Mouse (Mus musculus): Measurements from ENCODE around the gene Arcn1. TPM values are rescaled to one million over a fixed set of nuclear protein-coding genes. Genes with fewer than 3 reads are reported as not detected.

Arcn1 gene
- polyA plus RNA-seq, 1 experiment, result 0.52 TPM

DNA sequence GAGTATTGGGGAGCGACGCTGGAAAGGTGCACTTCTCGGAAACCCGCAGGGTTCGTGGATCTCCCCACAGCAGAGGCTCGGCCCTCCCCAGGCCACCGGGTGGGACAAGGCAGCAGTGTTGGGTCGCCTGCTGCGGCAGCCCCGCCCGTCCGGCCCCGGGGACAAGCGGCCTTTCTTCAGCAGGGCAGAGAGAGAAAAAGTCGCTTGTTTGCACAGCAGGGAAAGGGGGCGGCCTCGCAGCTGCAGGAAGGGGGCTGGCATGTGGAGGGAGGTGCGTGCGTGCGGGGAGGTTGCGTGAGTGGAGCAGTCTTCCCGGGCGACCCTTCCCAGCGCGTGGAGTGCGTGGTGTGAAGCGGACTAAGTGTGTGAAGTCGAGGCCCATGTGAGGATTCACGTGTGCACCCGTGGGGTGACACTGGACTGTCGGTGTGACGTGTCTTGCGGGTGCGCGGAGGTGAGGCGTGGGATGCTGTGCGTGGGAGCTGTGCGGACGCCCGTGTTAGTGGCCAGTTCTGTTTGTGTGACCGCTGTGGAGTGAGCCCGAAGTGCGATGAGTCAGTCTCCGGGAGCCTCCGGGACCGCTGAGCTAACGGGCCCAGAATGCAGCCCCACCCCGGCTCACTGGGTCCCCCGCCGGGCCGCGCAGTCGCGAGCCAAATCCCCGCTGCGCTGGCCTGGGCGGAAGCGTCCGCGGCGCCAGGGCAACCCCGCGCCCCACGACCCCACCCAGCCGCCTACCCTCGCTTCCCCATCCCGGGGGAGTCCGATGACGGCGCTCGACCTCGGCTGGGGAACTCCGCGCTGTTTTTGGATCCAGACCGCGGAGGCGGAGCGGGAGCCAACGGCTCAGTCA lies 33.7 kb downstream of the Arcn1 start:
- Histone ChIP-seq H3K9me3 (ENCODE audit: control insufficient read depth, low read length) (peaks cover 3% of the 10 kb centered on the region; the same call in 1 of the 2 replicates), H3K36me3 (ENCODE audit: control insufficient read depth) (no peaks in the 10 kb centered on the region), H3K4me1 (ENCODE audit: control insufficient read depth) (peaks cover 37% of the 10 kb centered on the region), H3K4me3 (replicated peaks) (peak overlapping the region; percentile 55), H3K27me3 (ENCODE audit: control insufficient read depth) (peaks cover 59% of the 10 kb centered on the region)
- TF ChIP-seq TAL1 (IDR thresholded peaks at IDR 0.05; ENCODE audit: low read length), result no peak
- TF ChIP-seq GATA1 (IDR thresholded peaks at IDR 0.05; ENCODE audit: low read length), result no peak

- peaks cover 37% of the 10 kb centered on the region for H3K4me1 ChIP-seq (ENCODE audit: control insufficient read depth)
- no peak for TF ChIP-seq GATA1 (IDR thresholded peaks at IDR 0.05; ENCODE audit: low read length)
- TF ChIP-seq TAL1 (IDR thresholded peaks at IDR 0.05; ENCODE audit: low read length), result no peak
- H3K27me3 ChIP-seq (ENCODE audit: control insufficient read depth), result peaks cover 61% of the 10 kb centered on the region
- H3K4me3 ChIP-seq (replicated peaks), result no peak overlapping the region
- H3K9me3 ChIP-seq (ENCODE audit: control insufficient read depth, low read length), result peaks cover 3% of the 10 kb centered on the region; the same call in 1 of the 2 replicates
- H3K36me3 ChIP-seq (ENCODE audit: control insufficient read depth), result no peaks in the 10 kb centered on the region
Measured at GRCm38 (mm10) chr9:44732921-44733530, 34.6 kb downstream of the Arcn1 start.

DNA sequence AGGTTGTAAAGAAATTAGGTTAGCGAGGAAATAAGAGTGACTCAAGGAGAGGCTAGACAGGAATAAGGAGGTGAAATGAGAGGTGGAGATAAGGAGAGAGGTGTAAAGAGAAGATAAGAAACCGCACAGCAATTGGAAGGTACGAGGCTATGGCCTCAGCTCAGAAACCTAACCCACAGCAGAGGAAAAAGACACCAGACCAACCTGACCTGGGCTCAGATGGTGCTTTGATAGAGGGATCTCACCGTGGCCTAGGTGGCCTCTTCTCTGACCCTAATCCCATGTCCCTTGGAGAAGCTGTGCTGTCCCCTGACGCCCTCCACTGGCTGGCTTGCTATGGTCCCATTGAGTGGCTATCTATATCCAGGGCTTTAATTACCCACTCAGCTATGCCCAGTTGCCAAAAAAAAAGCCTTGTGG lies 35.5 kb downstream of the Arcn1 start:
- Histone ChIP-seq H3K4me3 (replicated peaks) (no peak overlapping the region), H3K4me1 (ENCODE audit: control insufficient read depth) (peaks cover 37% of the 10 kb centered on the region), H3K27me3 (ENCODE audit: control insufficient read depth) (peaks cover 53% of the 10 kb centered on the region)

GRCm38 (mm10) chr9:44727441-44727840 lies 40.2 kb downstream of the Arcn1 start:
- Histone ChIP-seq H3K27me3 (ENCODE audit: control insufficient read depth) (peaks cover 12% of the 10 kb centered on the region), H3K4me3 (replicated peaks) (no peak overlapping the region), H3K36me3 (ENCODE audit: control insufficient read depth) (no peaks in the 10 kb centered on the region), H3K9me3 (ENCODE audit: control insufficient read depth, low read length) (no peaks in the 10 kb centered on the region), H3K4me1 (ENCODE audit: control insufficient read depth) (peaks cover 9% of the 10 kb centered on the region)
- TF ChIP-seq GATA1 (IDR thresholded peaks at IDR 0.05; ENCODE audit: low read length) (no peak), TAL1 (IDR thresholded peaks at IDR 0.05; ENCODE audit: low read length) (no peak)

More for the DNA sequence above, 35.5 kb downstream of the Arcn1 start:
- Histone ChIP-seq H3K9me3 (ENCODE audit: control insufficient read depth, low read length) (peaks cover 3% of the 10 kb centered on the region; the same call in 1 of the 2 replicates), H3K36me3 (ENCODE audit: control insufficient read depth) (no peaks in the 10 kb centered on the region)
- no peak for TF ChIP-seq TAL1 (IDR thresholded peaks at IDR 0.05; ENCODE audit: low read length)
- TF ChIP-seq GATA1 (IDR thresholded peaks at IDR 0.05; ENCODE audit: low read length), result no peak

GRCm38 (mm10) chr9:44726431-44727146 lies 41.1 kb downstream of the Arcn1 start:
- Histone ChIP-seq H3K9me3 (ENCODE audit: control insufficient read depth, low read length) (no peaks in the 10 kb centered on the region), H3K4me3 (replicated peaks) (no peak overlapping the region), H3K4me1 (ENCODE audit: control insufficient read depth) (peaks cover under 1% of the 10 kb centered on the region), H3K27me3 (ENCODE audit: control insufficient read depth) (peaks cover 15% of the 10 kb centered on the region), H3K36me3 (ENCODE audit: control insufficient read depth) (no peaks in the 10 kb centered on the region)
- TF ChIP-seq TAL1 (IDR thresholded peaks at IDR 0.05; ENCODE audit: low read length) (no peak), GATA1 (IDR thresholded peaks at IDR 0.05; ENCODE audit: low read length) (no peak)

GRCm38 (mm10) chr9:44724665-44725064 lies 43.0 kb downstream of the Arcn1 start:
- no peak overlapping the region for H3K4me3 ChIP-seq (replicated peaks)
- H3K4me1 ChIP-seq (ENCODE audit: control insufficient read depth), result peaks cover 17% of the 10 kb centered on the region
- H3K36me3 ChIP-seq (ENCODE audit: control insufficient read depth), result no peaks in the 10 kb centered on the region
- H3K27me3 ChIP-seq (ENCODE audit: control insufficient read depth), result peaks cover 31% of the 10 kb centered on the region
- no peaks in the 10 kb centered on the region for H3K9me3 ChIP-seq (ENCODE audit: control insufficient read depth, low read length)
- TF ChIP-seq GATA1 (IDR thresholded peaks at IDR 0.05; ENCODE audit: low read length), result no peak
- no peak for TF ChIP-seq TAL1 (IDR thresholded peaks at IDR 0.05; ENCODE audit: low read length)

DNA sequence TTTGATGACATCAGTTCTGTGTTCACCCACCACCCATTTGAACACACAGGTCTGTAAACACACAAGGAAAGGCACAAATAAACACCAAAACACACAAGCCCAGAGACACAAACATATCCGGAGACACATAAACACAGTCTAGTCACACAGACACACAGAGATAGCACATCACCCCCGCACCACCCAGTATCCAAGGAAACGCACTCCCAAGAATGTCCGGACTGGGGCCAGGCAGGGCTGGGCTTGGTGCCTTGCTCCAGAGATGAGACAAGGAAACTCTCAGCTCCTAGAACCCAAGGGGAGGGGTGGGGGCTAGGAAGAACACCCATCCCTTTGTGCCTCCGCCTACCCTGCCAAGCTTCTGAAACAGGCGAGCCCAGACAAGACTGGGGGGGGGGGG lies 43.4 kb downstream of the Arcn1 start:
- Histone ChIP-seq H3K4me3 (replicated peaks) (no peak overlapping the region), H3K4me1 (ENCODE audit: control insufficient read depth) (peaks cover 21% of the 10 kb centered on the region), H3K9me3 (ENCODE audit: control insufficient read depth, low read length) (no peaks in the 10 kb centered on the region), H3K27me3 (ENCODE audit: control insufficient read depth) (peaks cover 31% of the 10 kb centered on the region), H3K36me3 (ENCODE audit: control insufficient read depth) (no peaks in the 10 kb centered on the region)
- TF ChIP-seq TAL1 (IDR thresholded peaks at IDR 0.05; ENCODE audit: low read length) (no peak), GATA1 (IDR thresholded peaks at IDR 0.05; ENCODE audit: low read length) (no peak)

- no peak overlapping the region for H3K4me3 ChIP-seq (replicated peaks)
- H3K36me3 ChIP-seq (ENCODE audit: control insufficient read depth), result no peaks in the 10 kb centered on the region
- peaks cover 25% of the 10 kb centered on the region for H3K4me1 ChIP-seq (ENCODE audit: control insufficient read depth)
- TF ChIP-seq GATA1 (IDR thresholded peaks at IDR 0.05; ENCODE audit: low read length) (no peak), TAL1 (IDR thresholded peaks at IDR 0.05; ENCODE audit: low read length) (no peak)
- peaks cover 29% of the 10 kb centered on the region for H3K27me3 ChIP-seq (ENCODE audit: control insufficient read depth)
- no peaks in the 10 kb centered on the region for H3K9me3 ChIP-seq (ENCODE audit: control insufficient read depth, low read length)
Measured at GRCm38 (mm10) chr9:44723521-44724041, 44.1 kb downstream of the Arcn1 start.

All from erythroblast, embryonic 14.5 days (primary cell).